Mouse (Mus musculus) induced T-regulatory cell, adult 2 months (primary cell): ENCODE data around the gene Tmem185a.
A peak's percentile ranks its signal among the peaks of the same experiment; 100 is the strongest.
"Not testable (repeated sequence)": the region's sequence is repeated elsewhere in the genome, so short reads cannot be mapped to it uniquely, and the experiment has no call there.

Source experiments
- DNase-seq: peaks from one replicate; pipeline ENCODE4 v3.0.0-alpha.2; 2012; ENCODE audit warnings: low read depth

Gene Tmem185a

GRCm38 (mm10) chrX:70476792-70477776 is at the start of gene Tmem185a:
Gene Tmem185a (minus strand): TSS chrX:70477180.
- DNase-seq = peak; percentile 88

DNA sequence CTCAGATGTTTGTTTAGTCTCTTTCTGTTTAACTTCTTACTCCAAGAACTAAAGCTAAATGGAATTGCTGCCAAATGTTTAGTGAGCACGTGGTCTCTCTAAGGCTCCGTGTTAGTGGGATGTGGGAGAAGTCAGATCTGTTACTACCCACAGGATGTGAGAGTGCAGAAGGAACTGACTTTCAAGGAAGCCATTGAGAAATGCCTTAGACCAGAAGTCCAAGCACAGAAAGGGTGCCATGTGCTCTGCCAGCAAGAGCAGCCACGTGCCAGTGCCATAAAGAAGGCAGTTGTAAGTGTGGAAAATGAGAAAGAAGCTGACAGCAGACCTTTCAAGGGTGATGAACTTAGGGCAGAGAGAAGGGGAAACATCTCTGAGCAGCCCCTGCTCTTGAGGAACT is 37.4 kb upstream of the Tmem185a start:
- not testable (repeated sequence) for DNase-seq

DNA sequence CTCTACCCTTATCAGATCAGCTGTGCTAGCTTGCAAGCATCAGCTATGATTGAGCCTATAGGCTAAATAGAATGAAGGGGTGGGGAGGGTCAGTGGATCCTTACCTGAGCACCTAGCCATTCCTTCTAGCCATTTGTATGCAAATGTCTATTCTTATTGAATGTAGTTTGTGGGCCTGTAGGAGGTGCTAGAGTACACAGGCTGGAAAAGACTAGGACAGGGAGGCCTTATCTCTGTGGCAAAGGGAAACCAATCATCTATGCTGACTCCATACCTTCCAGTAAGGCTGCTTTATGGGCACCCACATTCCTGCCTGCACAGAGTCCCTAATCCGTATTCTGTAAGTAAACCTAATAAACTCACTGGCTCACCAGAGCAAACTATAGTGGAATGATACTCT is 10.3 kb upstream of the Tmem185a start:
- DNase-seq = not testable (repeated sequence)

DNA sequence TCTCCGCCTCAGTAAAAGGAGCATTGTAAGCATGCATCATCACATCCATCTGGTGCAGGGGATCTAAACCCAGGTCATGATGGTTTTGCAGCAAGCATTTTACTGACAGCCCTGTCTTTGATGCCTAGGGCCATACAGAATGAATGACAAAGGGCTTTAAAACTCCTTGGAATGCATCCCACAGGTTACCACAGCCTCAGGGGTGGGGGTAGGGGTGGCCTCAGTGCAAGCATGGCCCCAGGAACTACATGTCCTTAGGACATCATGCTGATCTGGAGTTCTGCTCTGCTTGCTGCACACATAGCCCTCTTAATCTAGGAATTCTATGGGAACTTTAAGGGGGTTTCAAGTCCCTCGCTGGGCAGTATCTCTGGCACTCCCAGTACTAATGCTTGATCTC is 5.2 kb upstream of the Tmem185a start:
- no peak for DNase-seq

DNA sequence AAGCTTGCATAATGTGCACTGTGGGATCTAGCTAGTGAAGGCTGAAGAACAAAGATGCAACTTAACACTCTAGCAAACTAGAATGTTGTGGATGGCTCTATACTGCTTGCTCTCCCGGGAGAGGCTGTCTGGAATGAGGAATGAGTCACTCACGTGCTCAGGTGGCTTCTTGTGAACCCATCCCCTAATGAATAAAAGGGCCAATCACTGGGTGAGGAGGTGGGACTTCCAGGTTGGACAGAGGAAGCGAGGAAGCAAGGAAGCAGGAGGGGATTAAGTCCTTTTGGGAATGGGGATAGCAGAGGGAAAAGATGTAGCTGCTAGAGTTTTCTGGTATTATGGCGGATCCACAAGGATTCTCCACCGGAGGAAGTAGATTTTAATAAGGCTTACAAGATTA is 1.7 kb upstream of the Tmem185a start:
- DNase-seq = no peak

DNA sequence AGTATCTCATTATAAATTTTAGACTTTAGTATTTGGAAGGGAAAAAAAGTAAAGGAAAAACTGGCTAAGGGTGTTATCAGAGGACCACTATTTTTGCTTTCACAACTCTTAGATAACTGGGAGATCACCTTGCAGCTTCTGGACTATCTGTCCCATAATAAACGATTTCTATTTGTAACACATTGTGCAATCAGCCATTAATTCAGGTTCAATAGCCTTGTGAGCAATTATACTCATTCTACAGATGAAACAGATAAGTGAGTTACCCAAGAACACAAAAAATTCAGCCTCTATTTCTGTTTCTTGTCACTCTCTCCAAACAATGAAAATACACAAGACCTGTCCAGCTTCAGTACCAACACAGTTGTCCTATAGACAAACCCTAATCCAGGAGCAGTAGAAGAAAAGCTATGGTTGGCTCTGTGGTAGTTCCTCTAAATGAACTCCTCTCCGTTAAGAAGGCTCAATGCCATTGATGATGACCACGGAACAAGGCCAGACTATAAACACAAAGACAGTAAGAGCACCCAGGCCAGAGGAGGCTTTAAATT is 1.7 kb downstream of the Tmem185a start:
- no peak for DNase-seq

DNA sequence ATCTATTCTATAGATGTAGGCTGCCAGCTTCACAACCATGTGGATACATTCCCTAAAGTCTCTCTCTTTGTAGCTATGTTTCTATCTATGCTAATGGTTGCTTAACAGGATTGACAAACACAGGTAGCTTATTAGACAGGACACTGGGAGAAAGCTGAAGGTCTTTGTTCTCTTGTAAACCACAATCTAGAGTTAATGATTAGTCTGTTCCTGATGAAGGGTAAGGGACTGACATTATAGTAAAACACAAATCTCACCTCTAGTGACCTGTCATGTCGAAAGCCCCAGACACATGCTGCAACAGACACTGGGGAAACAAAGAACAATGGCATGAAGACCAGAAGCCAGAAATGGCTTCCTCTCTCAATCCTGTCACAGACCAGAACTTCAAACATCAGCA is 10.1 kb downstream of the Tmem185a start:
- DNase-seq = no peak

DNA sequence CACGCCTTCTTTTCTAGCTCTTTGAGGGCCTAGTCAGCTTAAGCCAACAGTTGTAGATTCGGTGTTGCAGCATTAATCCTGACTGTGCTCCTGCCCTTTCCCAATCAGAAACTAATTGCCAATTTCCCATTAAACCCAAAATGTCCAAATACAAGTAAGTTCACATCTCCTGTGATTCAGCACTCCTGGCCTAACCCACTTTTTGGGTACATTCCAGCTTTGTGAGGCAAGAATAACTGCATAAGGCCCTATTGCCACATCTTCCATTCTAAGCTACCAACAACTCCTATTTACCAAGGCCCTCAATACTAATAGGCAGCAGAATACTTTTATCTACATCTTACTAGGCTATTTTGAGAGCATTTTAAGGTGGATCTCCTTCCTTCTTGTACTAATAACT is 11.5 kb downstream of the Tmem185a start:
- no peak for DNase-seq

- DNase-seq = no peak
Measured at GRCm38 (mm10) chrX:70463621-70464020, 13.4 kb downstream of the Tmem185a start.

- DNase-seq = not testable (repeated sequence)
Measured at GRCm38 (mm10) chrX:70452359-70452758, 24.6 kb downstream of the Tmem185a start.

- DNase-seq = not testable (repeated sequence)
Measured at GRCm38 (mm10) chrX:70425473-70425872, 51.5 kb downstream of the Tmem185a start.
